Mouse (Mus musculus): ENCODE results near the gene Frmpd3. TPM values are rescaled to one million over a fixed set of nuclear protein-coding genes. Genes with fewer than 3 reads are reported as not detected.

Gene Frmpd3
- total and polyA plus RNA-seq, 3 experiments = under 0.01 to 0.09 TPM; not detected in 1

GRCm38 (mm10) chrX:140456279-140456731 lies 114.2 kb downstream of the Frmpd3 start, which contains the start of gene Prps1:
Prps1 (plus strand) TSS chrX:140456613.
- Histone ChIP-seq H3K4me1 (ENCODE audit: control insufficient read depth in 1 of 2, insufficient read depth in 2 of 2) (peaks cover 0 to 12% of the 10 kb centered on the region in 2 experiments; a peak in 3 of 4 replicates), H3K27ac (ENCODE audit: insufficient read depth, low read depth) (no peak within 1 kb of the TSS), H3K9ac (ENCODE audit: insufficient read depth, low read depth) (peak within 1 kb of the TSS; percentile 57), H3K9me3 (replicated peaks; ENCODE audit: low read length) (no peaks in the 10 kb centered on the region), H3K4me3 (replicated peaks in 1 of 3; ENCODE audit: low read depth in 2 of 3, low read length in 2 of 3, poor library complexity in 1 of 3) (peak within 1 kb of the TSS; percentile 76 to 78 (median 77)), H3K36me3 (replicated peaks in 1 of 2; ENCODE audit: control insufficient read depth in 1 of 2, insufficient read depth in 1 of 2, low read length in 1 of 2) (no peaks in the 10 kb centered on the region), H3K27me3 (replicated peaks) (no peaks in the 10 kb centered on the region), H3K4me2 (ENCODE audit: insufficient read depth, low read depth, poor library complexity, severe bottlenecking) (peak within 1 kb of the TSS; percentile 82), H3K79me2 (replicated peaks; ENCODE audit: control insufficient read depth, extremely low read depth, insufficient read depth, poor library complexity, severe bottlenecking) (peaks cover 36% of the 10 kb centered on the region)
- TF ChIP-seq USF1 (IDR thresholded peaks at IDR 0.05; ENCODE audit: low read depth, low read length) = no peak
- no peak for TF ChIP-seq JUND (conservative IDR thresholded peaks at IDR 0.05; ENCODE audit: low read depth, low read length)
- TF ChIP-seq POLR2AphosphoS2 (IDR thresholded peaks at IDR 0.05; ENCODE audit: low read depth, low read length) = no peak
- no peak for TF ChIP-seq MEF2A (IDR thresholded peaks at IDR 0.05; ENCODE audit: borderline replicate concordance, low read depth, low read length)
- peak; percentile 76 for TF ChIP-seq NRF1 (IDR thresholded peaks at IDR 0.05; ENCODE audit: low read depth, low read length)
- peak; percentile 77 for TF ChIP-seq ELF1 (IDR thresholded peaks at IDR 0.05; ENCODE audit: low read depth, low read length)
- peak; percentile 75 for TF ChIP-seq TCF12 (IDR thresholded peaks at IDR 0.05; ENCODE audit: low read depth, low read length)
- no peak for TF ChIP-seq IRF4 (IDR thresholded peaks at IDR 0.05; ENCODE audit: low read depth, low read length)
- TF ChIP-seq NELFE (IDR thresholded peaks at IDR 0.05; ENCODE audit: low read depth, low read length) = peak; percentile 90
- no peak for TF ChIP-seq ETS1 (conservative IDR thresholded peaks at IDR 0.05; ENCODE audit: low read depth, low read length)
- peak; percentile 56; the same call in 1 of the 2 replicates for TF ChIP-seq HCFC1 (IDR thresholded peaks at IDR 0.05; ENCODE audit: low read depth, low read length)
- TF ChIP-seq ZKSCAN1 (IDR thresholded peaks at IDR 0.05; ENCODE audit: borderline replicate concordance, low read depth, low read length) = no peak
- TF ChIP-seq PAX5 (IDR thresholded peaks at IDR 0.05; ENCODE audit: low read length) = no peak
- no peak for TF ChIP-seq CTCF (conservative IDR thresholded peaks at IDR 0.05 in 1 of 2, IDR thresholded peaks at IDR 0.05 in 1 of 2; ENCODE audit: low read depth in 2 of 2, low read length in 2 of 2)
- TF ChIP-seq CHD2 (IDR thresholded peaks at IDR 0.05; ENCODE audit: low read length) = no peak
- TF ChIP-seq MAX (IDR thresholded peaks at IDR 0.05; ENCODE audit: low read length) = no peak
- peak; percentile 94 for TF ChIP-seq POLR2A (IDR thresholded peaks at IDR 0.05; ENCODE audit: low read depth, low read length)
- peak; percentile 81 for TF ChIP-seq ZMIZ1 (IDR thresholded peaks at IDR 0.05; ENCODE audit: low read depth, low read length)
- no peak for TF ChIP-seq MYC (IDR thresholded peaks at IDR 0.05; ENCODE audit: low read depth, low read length)
- no peak for TF ChIP-seq MAZ (IDR thresholded peaks at IDR 0.05; ENCODE audit: low read depth, low read length)
- TF ChIP-seq UBTF (IDR thresholded peaks at IDR 0.05; ENCODE audit: low read depth, low read length) = no peak
- no peak for TF ChIP-seq RAD21 (IDR thresholded peaks at IDR 0.05; ENCODE audit: low read depth, low read length)
- no peak for TF ChIP-seq MXI1 (IDR thresholded peaks at IDR 0.05; ENCODE audit: low read depth, low read length)
- peak; percentile 86; the same call in 1 of the 2 replicates for TF ChIP-seq E2F4 (IDR thresholded peaks at IDR 0.05; ENCODE audit: insufficient replicate concordance, low read depth, low read length)
- no peak for TF ChIP-seq GABPA (IDR thresholded peaks at IDR 0.05; ENCODE audit: insufficient replicate concordance, low read depth, low read length)
- 0 out of 2 replicates have a peak, but pooled peaks have one; percentile 26 for TF ChIP-seq KAT2A (IDR thresholded peaks at IDR 0.05; ENCODE audit: insufficient replicate concordance, low read length)
- TF ChIP-seq ZC3H11A (IDR thresholded peaks at IDR 0.05; ENCODE audit: low read depth, low read length) = no peak
- no peak; the same call in 1 of the 2 replicates for TF ChIP-seq SIN3A (IDR thresholded peaks at IDR 0.05; ENCODE audit: low read length)
- TF ChIP-seq ZNF384 (IDR thresholded peaks at IDR 0.05; ENCODE audit: low read depth, low read length) = no peak
- peak; percentile 96 for TF ChIP-seq TBP (conservative IDR thresholded peaks at IDR 0.05; ENCODE audit: low read depth, low read length)
- TF ChIP-seq CHD1 (IDR thresholded peaks at IDR 0.05; ENCODE audit: low read depth, low read length) = no peak
- no peak for TF ChIP-seq USF2 (conservative IDR thresholded peaks at IDR 0.05; ENCODE audit: low read depth, low read length)
- dilution Hi-C loops (cut with MboI; ENCODE audit: extremely low pct_ligation_motif_present, extremely low pct_unique_long_range_greater_than_20kb, low sequenced_read_pairs) = no loop called here
- in situ Hi-C loops (cut with MboI; ENCODE audit: low pct_ligation_motif_present, low pct_unique_long_range_greater_than_20kb, low sequenced_read_pairs) = no loop called here
- peak; percentile 86 for DNase-seq (ENCODE audit: extremely low read depth)
